Comparison of ENCODE assay signal across 18 mouse cellular contexts in genomic region chr11:5435493-5435892, GRCm38 (mm10). TPM values are rescaled to one million over a fixed set of nuclear protein-coding genes. Genes with fewer than 3 reads are reported as not detected.
DNase-seq lines count a peak whose midpoint lies in the region; ATAC-seq and TF ChIP-seq lines count a peak whose summit lies in the region.
"Had no signal": no experiment of that assay in that cellular context is flagged by ENCODE, and none has a peak within 500 bp of the region (broad histone marks: within the 10 kb centered on the region; RNA-seq: fewer than 3 reads in every experiment).

No protein-coding gene starts in this region.

- ATAC-seq in activated CD4-positive, CD25-positive, alpha-beta regulatory T cell, adult 4 months: peak; percentile 50
- 0 out of 2 replicates have a peak, but pooled peaks have one; percentile 6 for ATAC-seq in neutrophil, adult 5-6 weeks (ENCODE audit: extremely low read depth, insufficient number of reproducible peaks, low FRiP score, poor library complexity, severe bottlenecking)
- ATAC-seq in forebrain, postnatal 0 days: no peak
- ATAC-seq: forebrain, embryonic 16.5 days; hindbrain, postnatal 0 days; intestine, embryonic 16.5 days had no signal

- peak overlapping the region; percentile 55; the same call in 1 of the 2 replicates for H3K27ac ChIP-seq in spleen, adult 2 months (ENCODE audit: insufficient read depth, low read length)
- H3K27ac ChIP-seq in forebrain, postnatal 0 days (ENCODE audit: low read depth, low read length): no peak overlapping the region
- H3K27ac ChIP-seq: embryonic facial prominence, embryonic 13.5 days; forebrain, embryonic 12.5 days; heart, embryonic 13.5 days; hindbrain, postnatal 0 days had no signal

- no peaks in the 10 kb centered on the region for H3K27me3 ChIP-seq in spleen, adult 2 months (ENCODE audit: control insufficient read depth, insufficient read depth, low read length)
- H3K27me3 ChIP-seq in forebrain, postnatal 0 days (ENCODE audit: insufficient read depth, low read length): no peaks in the 10 kb centered on the region
- H3K27me3 ChIP-seq: embryonic facial prominence, embryonic 13.5 days; forebrain, embryonic 12.5 days; heart, embryonic 13.5 days had no signal

- no peak overlapping the region for H3K9ac ChIP-seq in forebrain, postnatal 0 days
- H3K9ac ChIP-seq: embryonic facial prominence, embryonic 13.5 days; forebrain, embryonic 12.5 days; heart, embryonic 13.5 days had no signal

- H3K9me3 ChIP-seq in forebrain, postnatal 0 days (ENCODE audit: low read length): no peaks in the 10 kb centered on the region
- H3K9me3 ChIP-seq: embryonic facial prominence, embryonic 13.5 days; forebrain, embryonic 12.5 days; heart, embryonic 13.5 days had no signal

- H3K4me3 ChIP-seq in spleen, adult 2 months (ENCODE audit: extremely low read depth, insufficient read depth, insufficient read length): no peak overlapping the region
- H3K4me3 ChIP-seq in forebrain, postnatal 0 days (ENCODE audit: low read depth, low read length): no peak overlapping the region
- H3K4me3 ChIP-seq: embryonic facial prominence, embryonic 13.5 days; forebrain, embryonic 12.5 days; heart, embryonic 13.5 days had no signal

- H3K4me2 ChIP-seq in forebrain, postnatal 0 days (ENCODE audit: low read depth): no peak overlapping the region
- H3K4me2 ChIP-seq: embryonic facial prominence, embryonic 13.5 days; forebrain, embryonic 12.5 days; heart, embryonic 13.5 days had no signal

- no peak for TF ChIP-seq CTCF in spleen, adult 2 months (IDR thresholded peaks at IDR 0.05; ENCODE audit: extremely low read depth, insufficient read depth, insufficient read length, insufficient replicate concordance)
- no peak for TF ChIP-seq CTCF in forebrain, postnatal 0 days (IDR thresholded peaks at IDR 0.05; ENCODE audit: low read depth)

- DNase-seq in spleen, adult 2 months (ENCODE audit: low read depth in 1 of 2, low spot score in 2 of 2): no peak
- no peak for DNase-seq in spleen, adult 12 weeks (ENCODE audit: low spot score)
- peak; percentile 61 for DNase-seq in CD4-positive, CD25-positive, alpha-beta regulatory T cell, adult 2 months (ENCODE audit: low read depth, low spot score)
- DNase-seq in adrenal gland, postnatal 25 days: no peak
- no peak for DNase-seq in forebrain, postnatal 0 days
- DNase-seq: adrenal gland, adult 2 months; adrenal gland, postnatal 36 days; cerebellum, adult 8-10 months; gastrocnemius, postnatal 14 days; heart, postnatal 36 days had no signal

- peaks cover 16% of the 10 kb centered on the region; the same call in 1 of the 2 replicates for H3K4me1 ChIP-seq in spleen, adult 2 months (ENCODE audit: control insufficient read depth, insufficient read depth, insufficient read length)
- H3K4me1 ChIP-seq in forebrain, postnatal 0 days (ENCODE audit: insufficient read depth): no peaks in the 10 kb centered on the region

- 65% methylated on average over 1 of the region's 1 CpGs for WGBS in spleen, adult 2 months
- 98% methylated on average over 1 of the region's 1 CpGs for WGBS in forebrain, postnatal 0 days

- no peak for TF ChIP-seq POLR2A in spleen, adult 2 months (IDR thresholded peaks at IDR 0.05; ENCODE audit: low read depth, low read length)

- no peaks in the 10 kb centered on the region for H3K36me3 ChIP-seq in spleen, adult 2 months (ENCODE audit: control insufficient read depth, insufficient read depth, low read length)
- H3K36me3 ChIP-seq in forebrain, postnatal 0 days (ENCODE audit: insufficient read depth): no peaks in the 10 kb centered on the region
- H3K36me3 ChIP-seq: embryonic facial prominence, embryonic 13.5 days; forebrain, embryonic 12.5 days; heart, embryonic 13.5 days had no signal

RNA-seq across cellular contexts. Expression of gene Znrf3, which starts 9.2 kb away (rescaled TPM):
- 4.3 and 4.6 TPM in 2 replicates for polyA plus RNA-seq in spleen, adult 2 months (2012; rRNA removed)
- 10 to 100 TPM; 12.0 to 18.3 TPM for polyA plus RNA-seq in activated CD4-positive, CD25-positive, alpha-beta regulatory T cell, adult 4 months (2017; shearing (Covaris generic))
- total RNA-seq in neutrophil, adult 5-6 weeks (2017): 1.3 and 1.4 TPM in 2 replicates
- 25.6 and 43.2 TPM in 2 replicates for total RNA-seq in adrenal gland, postnatal 25 days (2021)
- 7.5 and 9.1 TPM in 2 replicates for total RNA-seq in forebrain, postnatal 0 days (2014; rRNA removed)
- 4.6 and 8.3 TPM in 2 replicates for polyA plus RNA-seq in forebrain, postnatal 0 days (2015; fragmentation: Nextera tagmentation; extraction: Ambion mirVana)
